Mouse (Mus musculus): Measurements from ENCODE around the gene Ogfod2.

DNA sequence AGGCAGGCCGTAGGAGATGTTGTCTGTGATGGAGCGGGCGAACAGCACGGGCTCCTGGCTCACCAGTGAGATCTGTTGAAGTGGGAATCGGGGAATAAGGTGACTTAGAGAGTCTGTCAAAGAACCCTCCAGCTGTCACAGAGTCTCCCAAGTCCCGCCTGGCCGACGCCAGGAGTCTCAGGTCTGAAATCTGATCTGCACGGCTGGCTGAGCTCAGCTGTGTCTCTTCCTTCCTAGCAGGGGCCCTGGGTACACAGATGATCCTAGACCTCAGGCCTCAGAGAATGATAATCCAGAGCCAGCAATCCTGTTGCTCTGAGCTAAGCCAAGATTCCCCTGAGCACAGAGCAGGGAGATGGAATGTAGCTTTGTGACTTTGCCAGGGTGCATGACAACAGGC, 38.4 kb upstream of the Ogfod2 start:
- TF ChIP-seq POLR2A (IDR thresholded peaks at IDR 0.05; ENCODE audit: low read depth, low read length) (no peak), CTCF (IDR thresholded peaks at IDR 0.05; ENCODE audit: borderline replicate concordance, insufficient read depth, low read length) (no peak)

All from embryonic fibroblast, embryonic 13.5 days (primary cell).